Comparison of ENCODE assay signal across 24 mouse cellular contexts in the genomic region with DNA sequence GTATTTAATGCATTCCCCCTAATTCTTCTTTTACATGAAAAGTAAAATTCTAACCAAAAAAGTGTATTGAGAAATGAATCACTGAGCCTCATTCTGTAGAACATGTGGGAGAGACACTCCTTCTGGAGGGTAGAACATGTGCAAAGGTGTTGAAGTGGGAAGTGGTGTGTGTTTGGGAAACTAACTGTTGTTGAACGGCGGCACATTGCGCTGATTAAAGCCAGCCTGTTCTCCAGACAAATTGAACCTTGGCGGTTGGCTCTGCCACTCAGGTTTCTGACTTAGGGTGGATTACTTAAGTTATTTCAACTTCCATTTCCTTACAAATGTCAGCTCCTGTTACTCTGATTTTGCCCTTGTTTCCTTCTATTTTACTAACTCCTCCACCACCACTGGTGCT. TPM values are rescaled to one million over a fixed set of nuclear protein-coding genes. Genes with fewer than 3 reads are reported as not detected.
DNase-seq lines count a peak whose midpoint lies in the region; ATAC-seq lines count a peak whose summit lies in the region.
"Had no signal": no experiment of that assay in that cellular context is flagged by ENCODE, and none has a peak within 500 bp of the region (broad histone marks: within the 10 kb centered on the region; RNA-seq: fewer than 3 reads in every experiment).

No protein-coding gene starts in this region.

- H3K36me3 ChIP-seq in limb, embryonic 11.5 days (ENCODE audit: control insufficient read depth, insufficient read depth, low read length) = no peaks in the 10 kb centered on the region
- H3K36me3 ChIP-seq: embryonic facial prominence, embryonic 15.5 days; forebrain, embryonic 10.5 days; G1E; heart, embryonic 13.5 days; hindbrain, embryonic 12.5 days had no signal

- no peaks in the 10 kb centered on the region for H3K4me1 ChIP-seq in limb, embryonic 11.5 days (ENCODE audit: control insufficient read depth, insufficient read depth, low read length)
- H3K4me1 ChIP-seq: embryonic facial prominence, embryonic 15.5 days; hindbrain, embryonic 12.5 days had no signal

- H3K9ac ChIP-seq in limb, embryonic 11.5 days (ENCODE audit: low read length) = no peak overlapping the region
- H3K9ac ChIP-seq: embryonic facial prominence, embryonic 15.5 days; heart, embryonic 13.5 days; hindbrain, embryonic 12.5 days had no signal

- WGBS in limb, embryonic 11.5 days = 32% methylated on average over 4 of the region's 4 CpGs

- H3K27me3 ChIP-seq in limb, embryonic 11.5 days (ENCODE audit: control insufficient read depth, insufficient read depth, low read length) = no peaks in the 10 kb centered on the region
- H3K27me3 ChIP-seq: embryonic facial prominence, embryonic 15.5 days; heart, embryonic 13.5 days; hindbrain, embryonic 12.5 days had no signal

- H3K9me3 ChIP-seq in limb, embryonic 11.5 days (ENCODE audit: control insufficient read depth, low read length) = no peaks in the 10 kb centered on the region
- H3K9me3 ChIP-seq: embryonic facial prominence, embryonic 15.5 days; forebrain, embryonic 10.5 days; G1E; heart, embryonic 13.5 days; hindbrain, embryonic 12.5 days had no signal

- H3K27ac ChIP-seq in limb, embryonic 11.5 days (replicated peaks; ENCODE audit: low read depth, low read length) = no peak overlapping the region
- H3K27ac ChIP-seq: embryonic facial prominence, embryonic 15.5 days; forebrain, embryonic 10.5 days; heart, embryonic 13.5 days; hindbrain, embryonic 12.5 days had no signal

- DNase-seq in cerebellum, adult 9-11 months = peak; percentile 5
- no peak for DNase-seq in cerebellum, adult 11-12 months
- peak; percentile 27 for DNase-seq in right cerebral cortex, adult 18-20 months
- DNase-seq in right cerebral cortex, postnatal 36 days (ENCODE audit: low spot score in 2 of 2) = no peak
- peak; percentile 49 for DNase-seq in limb, embryonic 11.5 days (ENCODE audit: low spot score)
- no peak for DNase-seq in layer of hippocampus, postnatal 14 days (ENCODE audit: low spot score in 2 of 2)
- DNase-seq: adrenal gland, postnatal 10 days; B cell, adult 2 months; cerebellum, adult 18-20 months; cerebellum, postnatal 10 days; gastrocnemius, postnatal 36 days; heart, adult 11 months; heart, postnatal 36 days had no signal

- ATAC-seq in limb, embryonic 11.5 days (ENCODE audit: insufficient number of reproducible peaks, low FRiP score, low TSS enrichment, low read depth) = no peak
- ATAC-seq in megakaryocyte progenitor cell, adult 5-6 weeks (replicated peaks; ENCODE audit: poor library complexity) = no peak
- ATAC-seq: CD4-positive, CD25-positive, alpha-beta regulatory T cell, adult 4 months; forebrain, embryonic 14.5 days; hindbrain, embryonic 16.5 days; inflammation-experienced regulatory T-cells, adult 6 months had no signal

- H3K4me2 ChIP-seq in limb, embryonic 11.5 days (ENCODE audit: low read depth, severe bottlenecking) = no peak overlapping the region
- H3K4me2 ChIP-seq: embryonic facial prominence, embryonic 15.5 days; heart, embryonic 13.5 days; hindbrain, embryonic 12.5 days had no signal

- H3K4me3 ChIP-seq in limb, embryonic 11.5 days (ENCODE audit: low read depth, low read length) = no peak overlapping the region
- H3K4me3 ChIP-seq: embryonic facial prominence, embryonic 15.5 days; erythroblast, embryonic 14.5 days; forebrain, embryonic 10.5 days; heart, embryonic 13.5 days; hindbrain, embryonic 12.5 days had no signal

RNA-seq across cellular contexts. Expression of a gene that starts 5.1 kb away (rescaled TPM):
- 52.4 and 52.5 TPM in 2 replicates for polyA plus RNA-seq in limb, embryonic 11.5 days (2014; fragmentation: Nextera tagmentation; extraction: Ambion mirVana)
- total RNA-seq in megakaryocyte progenitor cell, adult 5-6 weeks (2015) = 105 and 107 TPM in 2 replicates
- 42.0 and 51.7 TPM in 2 replicates for total RNA-seq in megakaryocyte progenitor cell, adult 5-6 weeks (2017)
- 10 to 100 TPM; 67.9 to 69.1 TPM for total RNA-seq in layer of hippocampus, postnatal 14 days (2021)

RNA-seq across cellular contexts. Expression of a gene that starts 16.7 kb away (rescaled TPM):
- polyA plus RNA-seq in limb, embryonic 11.5 days (2014; fragmentation: Nextera tagmentation; extraction: Ambion mirVana) = 3.3 and 4.3 TPM in 2 replicates
- 10.1 and 12.5 TPM in 2 replicates for total RNA-seq in megakaryocyte progenitor cell, adult 5-6 weeks (2015)
- 9.9 and 11.9 TPM in 2 replicates for total RNA-seq in megakaryocyte progenitor cell, adult 5-6 weeks (2017)
- 10 to 100 TPM; 32.1 to 32.8 TPM for total RNA-seq in layer of hippocampus, postnatal 14 days (2021)

RNA-seq across cellular contexts. Expression of a gene that starts 17.6 kb away (rescaled TPM):
- 0.13 and 0.17 TPM in 2 replicates for polyA plus RNA-seq in limb, embryonic 11.5 days (2014; fragmentation: Nextera tagmentation; extraction: Ambion mirVana)
- total RNA-seq in megakaryocyte progenitor cell, adult 5-6 weeks (2015) = 0.39 TPM in 1 of 2 replicates, not detected in the other
- total RNA-seq in megakaryocyte progenitor cell, adult 5-6 weeks (2017) = 0.14 and 0.92 TPM in 2 replicates
- 1 to 10 TPM; 1.2 to 2.0 TPM for total RNA-seq in layer of hippocampus, postnatal 14 days (2021)

Comparison
In these comparisons a context has a peak if more than half of its experiments do, and no peak if none do; other contexts are left out.
1. DNase-seq: peak in cerebellum, adult 9-11 months (single experiment), right cerebral cortex, adult 18-20 months (single experiment) and limb, embryonic 11.5 days (single experiment); none in cerebellum, adult 11-12 months (single experiment), right cerebral cortex, postnatal 36 days (0 of 2) and layer of hippocampus, postnatal 14 days (0 of 2).